Mouse (Mus musculus) left cerebral cortex, adult 8-10 months (tissue): ENCODE measurements at regions not wholly inside any gene's neighbourhood (a gene's known extent, or its start where the extent isn't known, plus 50 kb on each side); places are given as distances from the start of the nearest gene placed in this dataset.

Source experiments
- DNase-seq, 2 experiments: peaks; one replicate each; pipeline ENCODE4 v3.0.0; 2022; ENCODE audit warnings: low spot score in 2 of 2

DNA sequence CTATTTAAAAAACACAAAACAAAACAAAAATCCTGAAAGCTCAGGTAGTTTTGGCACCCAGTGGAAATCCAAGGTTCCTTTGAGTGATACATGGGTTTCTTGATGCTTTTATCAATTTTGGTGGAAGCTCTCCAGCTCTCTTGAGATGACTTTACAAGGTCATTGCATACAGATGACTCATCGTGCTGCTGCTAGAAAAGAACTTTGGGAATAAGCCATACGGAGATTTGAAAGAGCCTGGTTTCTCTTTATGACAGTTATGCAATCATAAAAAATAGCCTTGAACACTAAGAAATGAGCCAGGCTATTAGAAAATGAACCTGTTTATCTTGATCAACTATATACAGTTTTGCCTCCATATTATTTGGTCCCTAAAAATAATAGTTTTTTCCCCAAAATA is 362.0 kb downstream of the Plk2 start:
- no peak for DNase-seq

DNA sequence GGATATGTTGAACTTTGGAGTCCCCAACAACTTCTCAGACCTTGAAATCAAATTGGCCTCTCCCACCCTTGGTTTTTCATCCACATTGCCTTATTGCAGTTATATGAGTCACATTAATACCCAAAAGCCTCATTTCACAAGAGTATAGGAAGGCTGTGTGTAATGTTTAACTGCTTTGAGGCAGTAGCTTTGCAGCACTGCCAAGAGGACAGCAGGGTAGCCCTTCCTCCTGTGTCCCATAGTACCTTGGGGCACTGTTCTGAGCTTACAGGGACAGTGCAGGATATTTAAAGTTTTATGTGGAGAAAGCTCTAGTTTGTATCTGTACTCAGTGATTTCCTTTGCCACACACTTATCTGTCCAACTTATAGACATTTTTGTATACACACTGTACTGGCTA is 374.4 kb downstream of the Plk2 start:
- no peak for DNase-seq

DNA sequence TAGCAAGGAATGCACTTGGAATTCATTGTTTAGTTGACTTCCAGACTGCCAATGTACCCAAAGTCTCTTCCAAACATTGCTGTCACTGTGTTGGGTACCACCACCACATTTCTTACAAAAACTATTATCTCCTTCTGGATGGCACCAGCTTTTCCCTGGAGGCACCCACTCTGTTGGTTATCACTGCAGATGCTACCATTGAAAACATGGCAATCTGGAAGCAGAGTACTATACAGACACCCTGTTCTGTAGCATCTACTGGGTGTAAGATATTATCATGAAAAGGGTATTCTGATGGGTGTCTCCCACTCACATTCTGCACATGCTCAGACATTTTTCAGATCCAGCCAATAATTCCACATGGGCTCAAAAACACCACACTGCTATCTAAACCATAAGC is 380.4 kb downstream of the Plk2 start:
- no peak for DNase-seq

DNA sequence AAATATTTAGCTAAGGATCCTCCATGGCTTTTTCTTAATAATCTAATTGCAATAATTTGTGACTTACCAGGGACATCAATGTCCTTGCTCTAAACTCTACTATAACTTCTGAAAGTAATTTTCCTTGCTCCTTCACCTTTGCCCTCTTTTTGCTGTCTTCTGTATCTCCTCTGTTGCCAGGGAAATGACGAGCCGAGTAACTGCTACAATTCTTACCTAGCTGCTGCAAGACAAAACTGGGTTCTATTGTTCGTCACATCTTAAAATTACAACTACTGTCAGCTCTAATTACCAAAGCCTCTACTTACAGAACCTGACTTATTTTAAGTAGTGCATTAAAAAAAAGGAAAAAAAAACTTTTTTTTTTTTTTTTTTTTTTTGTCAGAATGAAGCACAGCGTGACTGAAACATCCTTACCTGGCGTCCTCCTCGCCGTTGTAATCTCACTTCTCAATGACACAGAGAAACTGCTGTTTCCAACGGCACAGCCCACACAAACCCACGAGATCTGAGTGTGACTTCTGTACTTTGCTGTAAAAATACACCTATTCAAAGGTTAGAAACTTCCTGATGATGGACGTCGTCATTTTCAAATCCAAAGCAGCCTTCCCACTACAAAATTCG is 389.4 kb downstream of the Plk2 start:
- DNase-seq = peak in 1 of 2 experiments; percentile 33

DNA sequence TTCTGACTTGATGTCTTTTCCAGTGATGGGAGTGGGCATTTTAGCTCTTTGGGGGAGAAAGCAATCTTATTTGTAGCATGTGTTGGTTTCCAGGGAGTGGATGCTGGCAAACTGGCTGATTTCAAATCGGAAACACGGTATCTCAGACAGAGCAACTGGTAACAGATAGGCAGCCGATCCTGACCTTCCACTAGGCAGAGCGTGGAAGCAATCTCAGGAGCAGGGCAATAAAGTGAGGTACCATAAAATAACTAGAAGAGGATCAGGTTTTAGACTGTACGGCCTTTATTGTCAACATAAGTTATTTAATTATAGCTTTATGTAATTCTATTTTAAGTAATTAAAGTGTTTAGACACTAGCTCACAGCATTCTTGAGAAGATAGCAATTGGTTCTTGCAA is 390.0 kb downstream of the Plk2 start:
- DNase-seq = no peak

DNA sequence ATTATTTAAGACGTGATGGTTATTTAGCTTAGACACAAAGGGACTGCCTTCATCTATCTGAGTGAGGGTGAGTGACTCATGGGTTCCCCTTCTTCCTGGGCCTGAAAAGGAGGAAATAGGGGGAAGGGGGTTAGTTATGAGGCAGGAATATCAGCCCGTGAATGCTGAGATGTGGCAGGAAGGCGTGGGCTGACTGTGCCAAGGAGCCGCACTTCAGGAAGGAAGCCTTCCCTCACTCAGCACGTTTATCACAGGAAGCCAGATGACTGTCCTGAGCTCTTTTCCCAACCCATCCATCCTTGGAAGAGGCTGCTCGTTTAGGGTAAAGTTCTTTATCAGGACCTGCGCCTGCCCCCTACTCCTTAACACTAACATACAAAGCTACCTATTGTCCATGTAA is 403.5 kb downstream of the Plk2 start:
- DNase-seq = no peak

DNA sequence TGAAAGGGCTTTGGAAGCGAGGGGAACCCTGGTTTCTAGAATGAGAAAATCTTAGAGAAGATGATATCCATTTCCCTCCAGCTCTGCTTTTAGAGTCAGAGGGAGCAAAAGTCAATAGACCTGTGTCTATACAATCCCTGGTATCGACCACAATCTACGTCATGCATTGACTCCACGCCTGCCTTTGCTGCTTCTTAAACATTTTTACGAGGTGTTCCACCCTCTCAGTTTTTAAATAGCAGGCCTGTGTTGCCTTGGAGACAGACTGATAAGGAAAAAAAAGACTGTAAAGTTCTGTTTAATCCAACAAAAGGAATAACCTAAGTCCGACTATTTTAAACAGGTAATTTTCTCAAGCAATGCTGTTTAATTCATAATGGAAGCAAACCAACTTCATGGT is 408.0 kb downstream of the Plk2 start:
- DNase-seq = no peak

DNA sequence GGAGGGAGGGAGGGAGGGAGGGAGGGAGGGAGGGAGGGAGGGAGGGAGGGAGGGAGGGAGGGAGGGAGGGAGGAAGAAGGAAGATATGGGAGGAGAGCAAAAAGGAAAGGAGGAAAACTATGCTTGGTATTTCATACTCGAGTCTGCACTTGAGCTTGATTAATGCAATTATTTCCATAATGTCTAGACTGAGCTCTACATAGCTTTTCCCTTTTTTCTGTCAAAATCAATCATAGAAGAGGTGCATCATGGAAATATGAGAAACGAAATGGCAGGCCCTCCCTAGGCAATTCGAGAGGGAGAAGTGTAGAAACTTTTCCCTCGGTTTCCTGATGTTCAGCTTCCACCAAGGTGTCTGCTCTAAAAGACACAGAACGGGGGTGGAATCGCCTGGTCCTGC is 417.6 kb downstream of the Plk2 start:
- no peak for DNase-seq

DNA sequence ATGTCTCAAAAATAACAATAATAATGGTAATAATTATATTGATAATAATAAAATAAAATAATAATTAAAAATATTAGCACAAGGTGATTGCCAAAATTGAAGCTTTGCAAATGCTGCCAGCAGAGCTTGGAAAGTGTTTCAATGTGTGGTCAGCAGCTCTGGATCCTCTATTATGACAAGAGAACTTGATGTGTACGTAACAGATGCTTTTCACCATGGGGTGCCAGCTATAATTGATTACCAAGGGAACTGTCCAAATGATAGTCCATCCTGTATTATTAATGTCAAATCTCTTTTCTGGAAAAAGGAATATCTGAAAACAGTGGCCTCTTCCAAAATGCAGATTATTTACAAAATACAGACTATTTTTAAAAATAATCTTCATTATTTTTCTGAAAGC is 419.2 kb downstream of the Plk2 start:
- DNase-seq = no peak

DNA sequence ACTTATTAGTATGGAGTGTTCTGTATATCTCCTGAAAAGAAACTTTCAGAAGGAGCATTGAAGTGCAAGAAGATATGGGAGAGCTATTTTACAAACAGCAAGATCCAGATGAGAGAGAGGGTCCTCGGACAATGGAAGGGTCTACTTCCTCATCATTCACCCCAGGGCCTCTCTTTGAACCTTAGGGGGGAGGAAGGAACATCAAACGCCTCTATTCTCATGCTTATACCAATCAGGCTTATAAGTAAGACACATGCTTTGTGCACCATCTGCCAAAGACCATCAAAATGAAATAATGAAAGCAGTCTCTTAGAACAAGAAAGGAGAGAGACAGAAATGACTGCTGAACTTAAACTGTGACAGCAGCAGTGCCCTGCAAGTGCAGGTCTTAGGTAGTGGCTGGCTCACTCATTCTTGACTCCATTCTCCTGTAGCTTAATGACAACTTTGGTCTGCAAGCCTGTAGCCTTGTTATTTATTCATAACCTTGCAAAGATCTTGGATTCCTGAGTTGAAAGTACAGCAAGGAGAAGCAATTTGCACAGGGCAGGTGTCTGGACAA is 424.5 kb downstream of the Plk2 start:
- no peak for DNase-seq

DNA sequence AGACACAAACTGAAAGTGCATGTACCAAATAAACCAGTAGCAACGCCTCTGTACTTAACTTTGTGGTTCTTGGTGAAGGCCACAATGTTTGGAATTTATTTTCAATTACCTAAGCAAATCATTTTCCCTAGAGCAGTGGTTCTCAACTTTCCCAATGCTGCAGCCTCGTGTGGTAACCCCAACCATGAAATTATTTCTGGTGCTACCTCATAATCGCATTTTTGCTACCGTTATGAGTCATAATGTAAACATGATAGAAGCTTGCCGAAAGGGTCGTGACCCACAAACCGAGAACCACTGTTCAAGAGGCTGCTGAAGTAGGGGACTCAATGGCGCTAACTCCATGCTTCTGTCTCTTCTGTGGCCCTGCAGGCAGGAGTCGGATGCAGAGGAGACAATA is 429.9 kb upstream of the Actbl2 start:
- no peak for DNase-seq

DNA sequence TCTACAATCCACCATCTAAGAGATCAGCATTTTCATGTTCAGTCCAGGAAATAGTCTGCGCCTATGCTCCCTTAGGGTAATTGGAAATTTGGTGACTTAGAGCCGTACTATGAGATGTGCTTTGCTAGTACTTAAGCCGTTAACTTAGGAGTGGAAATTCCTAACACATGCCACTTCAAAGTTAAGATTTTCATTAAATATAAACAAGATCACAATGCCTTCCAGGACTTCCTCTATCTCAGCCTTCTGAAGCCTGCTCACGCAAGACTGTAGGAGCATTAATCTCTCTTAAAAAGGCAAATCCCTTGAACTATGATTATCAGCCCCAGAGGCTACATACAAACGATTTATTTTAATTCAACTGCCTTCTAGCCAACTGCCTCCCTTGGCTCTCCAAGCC is 422.4 kb upstream of the Actbl2 start:
- no peak for DNase-seq

DNA sequence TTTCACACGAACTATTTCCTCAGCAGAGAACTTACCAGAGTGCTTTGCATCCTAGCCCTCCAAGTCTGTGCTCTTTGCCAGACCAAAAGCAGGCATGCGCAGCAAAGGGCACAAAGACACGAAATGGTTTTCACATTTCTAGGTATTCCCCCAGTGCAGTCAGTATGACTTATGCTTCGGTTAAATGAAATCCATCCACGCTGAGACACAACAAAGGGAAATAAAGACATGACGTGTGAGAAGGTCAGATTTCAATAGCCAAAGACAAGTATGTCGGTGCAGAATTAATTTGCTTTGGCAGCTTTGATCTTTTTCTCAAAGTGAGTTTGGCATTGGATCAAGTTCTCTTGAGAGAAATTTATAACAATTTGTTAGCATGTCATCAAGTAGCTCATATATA is 417.9 kb upstream of the Actbl2 start:
- no peak for DNase-seq

DNA sequence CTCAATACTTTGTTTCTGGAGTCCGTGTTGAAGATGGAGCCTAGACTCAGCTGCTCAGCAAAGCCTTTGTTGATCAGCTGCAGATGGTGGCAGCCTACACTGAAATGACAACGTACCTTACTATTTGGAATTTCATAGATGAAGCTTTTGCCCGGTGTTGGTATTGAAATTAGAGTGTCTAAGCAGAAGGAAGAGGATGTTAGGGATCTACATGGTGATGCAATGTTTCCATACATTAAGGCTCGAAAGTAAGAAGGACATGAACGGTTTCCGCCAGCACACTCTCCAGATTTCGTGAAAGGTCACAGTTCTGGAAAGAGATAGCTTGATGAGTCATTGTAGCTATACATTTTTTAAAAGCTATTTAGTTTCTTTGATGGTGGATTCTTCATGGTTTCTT is 412.9 kb upstream of the Actbl2 start:
- DNase-seq = peak in 1 of 2 experiments; percentile 23

DNA sequence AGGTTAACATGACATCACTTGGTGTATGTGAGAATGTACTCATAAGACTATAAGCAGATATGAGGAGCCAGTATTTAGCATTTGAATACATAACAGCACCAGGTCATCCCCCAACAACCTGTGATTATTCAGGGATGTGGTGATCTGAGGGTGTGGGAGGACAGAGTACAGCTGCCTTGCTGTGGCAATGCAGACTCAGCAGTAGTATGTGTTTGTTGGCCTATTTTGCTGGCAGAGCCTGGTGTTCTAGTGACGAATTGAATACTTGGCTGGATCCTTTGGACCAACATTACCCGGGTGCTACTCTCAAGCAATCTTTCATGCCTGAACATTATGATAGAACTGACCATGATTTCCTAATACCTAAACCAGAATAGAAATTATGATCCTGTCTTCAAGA is 409.1 kb upstream of the Actbl2 start:
- DNase-seq = peak in 1 of 2 experiments; percentile 16

DNA sequence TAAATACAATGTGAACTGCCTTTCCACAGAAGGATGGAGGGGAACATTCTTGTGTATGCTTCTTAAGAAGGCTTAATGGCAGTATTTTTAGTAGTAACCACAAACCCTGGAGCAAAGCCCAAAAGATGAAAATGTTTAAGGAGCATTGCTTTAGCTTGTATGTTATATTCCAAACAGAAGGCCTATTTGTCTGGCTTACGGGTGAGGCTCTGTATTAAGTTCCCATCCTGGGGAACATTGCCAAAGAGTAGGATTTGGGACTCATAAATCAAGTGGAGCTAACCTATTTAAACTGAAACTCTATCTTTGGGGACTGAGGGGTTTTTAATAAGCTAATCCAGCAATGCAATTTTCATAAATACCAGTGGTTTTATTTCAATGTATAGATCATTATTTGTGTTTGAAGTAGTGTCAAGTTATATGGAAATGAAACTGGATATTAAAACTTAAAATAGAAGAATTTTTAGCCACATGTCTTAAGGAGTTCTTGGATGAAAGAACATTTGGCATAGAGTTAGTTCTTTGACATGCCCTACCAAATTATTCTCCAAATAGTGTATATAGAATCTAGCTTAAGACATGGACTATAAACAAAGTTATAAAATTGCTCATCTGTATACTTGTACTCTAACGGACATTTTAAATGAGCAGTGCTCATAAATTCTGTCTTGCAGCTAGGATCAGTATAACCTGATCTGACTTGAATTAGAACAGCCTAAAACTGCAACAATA is 401.7 kb upstream of the Actbl2 start:
- DNase-seq = no peak

DNA sequence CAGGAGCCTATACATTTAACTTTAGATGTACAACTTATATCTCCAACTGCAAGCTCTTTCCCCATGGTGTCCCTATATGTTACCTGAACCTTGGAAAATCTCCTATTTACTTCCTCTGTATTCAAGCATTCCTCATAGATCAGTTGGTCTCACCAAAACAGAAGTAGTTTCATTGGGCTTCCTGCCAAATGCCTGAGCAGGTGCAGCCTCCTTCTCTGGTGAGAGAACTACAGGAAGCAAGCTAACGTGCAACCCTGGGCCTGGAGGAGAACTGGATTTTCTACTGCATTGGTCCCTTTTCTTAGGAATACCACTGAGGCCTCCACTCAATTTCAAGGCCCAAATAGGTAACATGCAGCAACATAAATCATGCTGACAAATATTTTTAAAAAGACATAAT is 400.6 kb upstream of the Actbl2 start:
- no peak for DNase-seq

DNA sequence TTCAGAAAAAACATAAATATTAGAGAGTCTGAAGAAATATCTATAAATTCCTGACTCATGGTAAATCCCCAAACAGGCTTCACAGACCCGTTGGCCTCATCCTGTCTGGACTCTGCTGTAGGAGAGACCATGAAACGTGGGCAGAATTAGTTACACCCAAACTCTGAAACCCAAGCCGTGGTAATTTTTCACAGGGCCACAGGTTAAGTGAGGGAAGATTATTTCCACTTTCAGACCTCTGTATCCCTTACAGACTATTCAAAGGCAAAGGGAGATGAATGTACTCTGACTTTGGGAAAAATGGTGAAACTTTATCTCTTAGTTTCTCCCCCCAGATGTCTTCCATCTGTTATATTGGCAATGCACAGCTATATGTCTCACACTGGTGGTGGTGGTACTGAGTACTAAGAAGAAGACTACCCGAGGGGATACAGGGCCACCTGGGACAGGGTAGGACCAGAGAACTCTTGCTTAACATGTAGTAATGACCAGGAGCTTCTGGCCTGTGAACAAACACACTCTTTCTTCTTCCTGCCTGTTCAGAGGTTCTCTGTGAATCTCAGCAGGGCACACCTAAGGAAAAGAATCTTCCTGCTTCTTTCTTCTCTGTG is 388.8 kb upstream of the Actbl2 start:
- DNase-seq = no peak

DNA sequence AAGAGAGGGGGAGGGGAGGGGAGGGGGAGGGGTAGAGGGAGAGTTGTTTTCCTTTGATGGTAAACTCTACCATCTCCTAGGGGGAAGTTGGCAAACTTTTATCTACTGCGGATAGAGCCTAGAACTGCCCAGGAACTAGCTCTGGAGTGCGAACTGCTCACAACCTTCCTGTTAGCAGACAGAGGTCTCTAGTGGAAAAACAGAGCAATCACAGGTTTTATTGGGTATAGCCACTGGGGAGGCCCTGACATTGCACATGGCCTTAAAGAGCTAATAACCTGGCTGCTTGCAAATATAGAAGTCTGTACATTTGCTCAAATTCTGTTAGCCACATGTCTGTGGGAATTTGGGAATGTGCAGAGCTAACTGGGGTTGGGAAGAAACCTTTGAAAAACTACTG is 388.1 kb upstream of the Actbl2 start:
- no peak for DNase-seq

DNA sequence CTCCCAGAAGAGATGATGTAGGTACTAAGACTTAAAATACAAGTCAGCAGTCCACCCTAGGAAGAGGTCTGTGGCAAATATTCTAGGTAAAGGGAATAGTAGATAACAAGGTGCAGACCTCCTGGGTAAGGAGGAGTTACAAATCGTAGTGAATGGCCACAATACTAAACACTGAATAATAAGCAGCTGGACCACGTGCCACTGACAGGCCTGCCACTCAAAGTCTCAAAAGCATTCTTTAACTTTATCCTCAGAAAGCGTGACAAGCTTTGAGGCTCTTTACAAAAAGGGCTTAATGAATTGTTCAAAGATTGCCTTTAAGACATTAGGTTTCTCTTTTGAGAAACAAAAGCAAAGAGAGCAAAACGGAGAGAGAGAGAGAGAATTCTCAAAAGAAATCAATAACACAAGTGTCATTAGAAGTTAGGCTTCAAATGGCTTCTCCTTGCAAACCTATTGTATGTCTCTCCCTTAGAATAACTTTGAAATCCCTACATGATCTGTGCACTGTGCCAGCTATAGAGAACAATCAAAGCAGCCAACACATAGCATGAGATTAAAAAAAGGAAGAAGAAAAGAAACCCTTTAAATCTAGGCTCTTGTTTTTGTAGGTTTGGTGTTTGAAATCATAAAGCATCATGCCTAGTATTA is 383.6 kb upstream of the Actbl2 start:
- DNase-seq = no peak

DNA sequence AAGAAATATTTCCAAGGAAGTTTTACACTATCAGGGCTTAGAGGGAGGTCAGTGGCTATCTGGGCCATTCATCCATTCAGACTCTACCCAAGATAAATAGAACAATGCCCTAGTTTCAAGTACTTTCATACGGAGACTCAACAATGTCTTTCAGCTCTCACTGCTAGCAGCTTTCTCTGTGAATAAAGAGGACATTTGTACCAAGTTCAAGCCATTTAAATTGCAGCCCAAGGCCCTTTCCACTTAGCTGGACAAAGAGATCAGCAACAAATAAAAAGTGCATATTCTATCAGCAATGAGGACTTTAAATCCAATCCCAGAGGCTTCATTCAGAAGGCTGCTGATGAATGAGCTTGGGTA is 383.1 kb upstream of the Actbl2 start:
- DNase-seq = no peak

DNA sequence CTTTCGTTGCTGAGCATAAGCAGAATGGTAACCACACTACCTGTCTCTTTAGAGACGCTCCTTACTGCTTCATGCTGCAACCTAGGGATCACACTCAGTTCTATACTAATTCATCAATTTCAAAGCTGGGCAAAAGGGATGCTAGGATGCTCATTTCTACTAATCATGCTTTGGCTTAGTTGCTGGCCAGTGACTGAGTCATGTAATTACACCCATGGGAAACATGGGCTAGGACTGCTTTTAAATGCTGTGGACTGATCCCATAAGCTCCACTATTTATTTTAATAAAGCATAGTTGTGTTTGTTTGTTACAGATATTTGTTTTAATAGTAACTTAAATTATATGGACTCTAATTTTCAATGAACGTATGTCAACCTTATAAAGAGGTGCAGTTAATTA is 373.2 kb upstream of the Actbl2 start:
- DNase-seq = no peak
